Mouse (Mus musculus): ENCODE measurements around the gene Rbsn.

GRCm38 (mm10) chr6:92246335-92246734 is 31.6 kb upstream of the Rbsn start:
- TF ChIP-seq TAL1 (IDR thresholded peaks at IDR 0.05; ENCODE audit: low read length) (no peak), GATA1 (IDR thresholded peaks at IDR 0.05; ENCODE audit: low read length) (no peak)

All from erythroblast, embryonic 14.5 days (primary cell).